Mouse (Mus musculus): Measurements from ENCODE around the gene Pltp.
A peak's percentile ranks its signal among the peaks of the same experiment; 100 is the strongest.
"Not testable (repeated sequence)": the region's sequence is repeated elsewhere in the genome, so short reads cannot be mapped to it uniquely, and the experiment has no call there.

Pltp gene

GRCm38 (mm10) chr2:164879228-164879567, 21.7 kb upstream of the Pltp start, which contains the start of gene Pcif1:
Pcif1 (plus strand) TSS chr2:164879304.
- peak; percentile 84 for DNase-seq (ENCODE audit: low read depth, low spot score)

- DNase-seq (ENCODE audit: low read depth, low spot score) = peak; percentile 65
Observed at GRCm38 (mm10) chr2:164878509-164879227, 21.2 kb upstream of the Pltp start.

GRCm38 (mm10) chr2:164877376-164878215, 20.1 kb upstream of the Pltp start:
- DNase-seq (ENCODE audit: low read depth, low spot score) = not testable (repeated sequence)

- DNase-seq (ENCODE audit: low read depth, low spot score) = not testable (repeated sequence)
Observed at GRCm38 (mm10) chr2:164875648-164876047, 18.1 kb upstream of the Pltp start.

GRCm38 (mm10) chr2:164874239-164874769, 16.8 kb upstream of the Pltp start:
- no peak for DNase-seq (ENCODE audit: low read depth, low spot score)

- DNase-seq (ENCODE audit: low read depth, low spot score) = no peak
Observed at GRCm38 (mm10) chr2:164873621-164874020, 16.1 kb upstream of the Pltp start.

GRCm38 (mm10) chr2:164871602-164872303, 14.2 kb upstream of the Pltp start:
- no peak for DNase-seq (ENCODE audit: low read depth, low spot score)

GRCm38 (mm10) chr2:164868491-164868890, 11.0 kb upstream of the Pltp start:
- DNase-seq (ENCODE audit: low read depth, low spot score) = no peak

- no peak for DNase-seq (ENCODE audit: low read depth, low spot score)
Observed at GRCm38 (mm10) chr2:164867566-164867965, 10.1 kb upstream of the Pltp start.

- DNase-seq (ENCODE audit: low read depth, low spot score) = no peak
Observed at GRCm38 (mm10) chr2:164866741-164867551, 9.4 kb upstream of the Pltp start.

- no peak for DNase-seq (ENCODE audit: low read depth, low spot score)
Observed at GRCm38 (mm10) chr2:164864593-164864992, 7.1 kb upstream of the Pltp start.

GRCm38 (mm10) chr2:164863411-164863810, 5.9 kb upstream of the Pltp start:
- not testable (repeated sequence) for DNase-seq (ENCODE audit: low read depth, low spot score)

GRCm38 (mm10) chr2:164862179-164862861, 4.8 kb upstream of the Pltp start:
- no peak for DNase-seq (ENCODE audit: low read depth, low spot score)

- no peak for DNase-seq (ENCODE audit: low read depth, low spot score)
Observed at GRCm38 (mm10) chr2:164861094-164861493, 3.6 kb upstream of the Pltp start.

GRCm38 (mm10) chr2:164859640-164860432, 2.3 kb upstream of the Pltp start:
- no peak for DNase-seq (ENCODE audit: low read depth, low spot score)

- no peak for DNase-seq (ENCODE audit: low read depth, low spot score)
Observed at GRCm38 (mm10) chr2:164859155-164859554, 1.6 kb upstream of the Pltp start.

- no peak for DNase-seq (ENCODE audit: low read depth, low spot score)
Observed at GRCm38 (mm10) chr2:164857842-164858553, 487 bp upstream of the Pltp start.

GRCm38 (mm10) chr2:164856309-164857100, 1.0 kb downstream of the Pltp start:
- no peak for DNase-seq (ENCODE audit: low read depth, low spot score)

Data from c-Kit-negative CD71-positive TER-119-positive erythroid progenitor cells, embryonic 14.5 days (primary cell).